Mouse (Mus musculus) forelimb bud, embryonic 11.5 days (tissue): ENCODE measurements at regions not wholly inside any gene's neighbourhood (a gene's known extent, or its start where the extent isn't known, plus 50 kb on each side); places are given as distances from the start of the nearest gene placed in this dataset.

ENCODE experiments used
- DNase-seq: peaks from one replicate; pipeline ENCODE4 v3.0.0-alpha.2; 2012; ENCODE audit warnings: low read depth, low spot score

GRCm38 (mm10) chr9:68254218-68254617 lies 399.4 kb upstream of the Rora start:
- DNase-seq, result no peak

- no peak for DNase-seq
Observed at GRCm38 (mm10) chr9:68268551-68268950, 385.0 kb upstream of the Rora start.

GRCm38 (mm10) chr9:68302232-68302925 lies 351.2 kb upstream of the Rora start:
- DNase-seq, result no peak

- no peak for DNase-seq
Observed at GRCm38 (mm10) chr9:68330721-68331120, 322.9 kb upstream of the Rora start.

- no peak for DNase-seq
Observed at GRCm38 (mm10) chr9:68340921-68341320, 312.7 kb upstream of the Rora start.

GRCm38 (mm10) chr9:68341511-68341910 lies 312.1 kb upstream of the Rora start:
- no peak for DNase-seq

- no peak for DNase-seq
Observed at GRCm38 (mm10) chr9:68347426-68347825, 306.2 kb upstream of the Rora start.

- DNase-seq, result no peak
Observed at GRCm38 (mm10) chr9:68351466-68351865, 302.1 kb upstream of the Rora start.

GRCm38 (mm10) chr9:68354470-68354869 lies 299.1 kb upstream of the Rora start:
- DNase-seq, result no peak

- no peak for DNase-seq
Observed at GRCm38 (mm10) chr9:68356078-68356477, 297.5 kb upstream of the Rora start.

- DNase-seq, result no peak
Observed at GRCm38 (mm10) chr9:68357231-68357630, 296.4 kb upstream of the Rora start.

- no peak for DNase-seq
Observed at GRCm38 (mm10) chr9:68366973-68367372, 286.6 kb upstream of the Rora start.

GRCm38 (mm10) chr9:68367556-68367955 lies 286.0 kb upstream of the Rora start:
- DNase-seq, result no peak

- DNase-seq, result no peak
Observed at GRCm38 (mm10) chr9:68372726-68373125, 280.9 kb upstream of the Rora start.

GRCm38 (mm10) chr9:68376222-68376621 lies 277.4 kb upstream of the Rora start:
- no peak for DNase-seq

- DNase-seq, result no peak
Observed at GRCm38 (mm10) chr9:68381871-68382270, 271.7 kb upstream of the Rora start.

- no peak for DNase-seq
Observed at GRCm38 (mm10) chr9:68400930-68401329, 252.7 kb upstream of the Rora start.

- DNase-seq, result no peak
Observed at GRCm38 (mm10) chr9:68402176-68402845, 251.3 kb upstream of the Rora start.

GRCm38 (mm10) chr9:68402981-68403380 lies 250.6 kb upstream of the Rora start:
- DNase-seq, result no peak

- no peak for DNase-seq
Observed at GRCm38 (mm10) chr9:68403516-68403915, 250.1 kb upstream of the Rora start.

GRCm38 (mm10) chr9:68409786-68410185 lies 243.8 kb upstream of the Rora start:
- DNase-seq, result no peak

- DNase-seq, result no peak
Observed at GRCm38 (mm10) chr9:68426286-68426685, 227.3 kb upstream of the Rora start.

GRCm38 (mm10) chr9:68462755-68463154 lies 190.8 kb upstream of the Rora start:
- no peak for DNase-seq
